22 mouse cellular contexts compared by ENCODE assay signal in the genomic region with DNA sequence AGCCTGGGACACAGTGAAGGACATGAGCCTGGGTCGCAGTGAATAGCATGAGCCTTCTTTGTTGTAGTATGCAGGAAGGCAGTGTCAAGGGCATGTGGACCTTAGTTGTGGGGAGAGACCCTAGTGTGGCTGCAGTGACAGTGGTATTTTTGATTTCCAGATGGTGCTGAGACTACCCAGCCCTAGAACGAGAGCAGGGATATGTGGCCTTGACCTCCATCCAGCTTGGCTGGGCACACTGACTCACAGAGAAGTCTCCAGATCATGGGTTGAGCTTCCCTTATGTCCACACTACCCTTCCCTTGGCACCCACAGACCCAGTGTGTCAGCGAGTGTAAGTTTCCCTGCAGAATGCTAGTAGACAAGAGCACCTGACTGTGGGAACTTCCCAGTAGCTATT.
DNase-seq lines count a peak whose midpoint lies in the region; ATAC-seq lines count a peak whose summit lies in the region.
"Had no signal": no experiment of that assay in that cellular context is flagged by ENCODE, and none has a peak within 500 bp of the region (broad histone marks: within the 10 kb centered on the region; RNA-seq: fewer than 3 reads in every experiment).

No protein-coding gene starts in this region.

- WGBS in limb, embryonic 10.5 days, result 86% methylated on average over 3 of the region's 3 CpGs

- H3K27me3 ChIP-seq in limb, embryonic 10.5 days (ENCODE audit: low read depth, poor library complexity, severe bottlenecking), result no peaks in the 10 kb centered on the region
- H3K27me3 ChIP-seq: embryonic facial prominence, embryonic 13.5 days; forebrain, embryonic 12.5 days; forebrain, embryonic 15.5 days; hindbrain, embryonic 12.5 days; hindbrain, embryonic 15.5 days had no signal

- no peaks in the 10 kb centered on the region for H3K36me3 ChIP-seq in limb, embryonic 10.5 days
- H3K36me3 ChIP-seq: embryonic facial prominence, embryonic 10.5 days; embryonic facial prominence, embryonic 13.5 days; forebrain, embryonic 12.5 days; forebrain, embryonic 15.5 days; hindbrain, embryonic 12.5 days; hindbrain, embryonic 15.5 days had no signal

- ATAC-seq in frontal cortex, adult (ENCODE audit: low TSS enrichment), result no peak
- ATAC-seq: activated CD4-positive, CD25-positive, alpha-beta regulatory T cell, adult 4 months; forebrain, embryonic 15.5 days; intestine, postnatal 0 days had no signal

- peaks cover 85% of the 10 kb centered on the region for H3K4me1 ChIP-seq in limb, embryonic 10.5 days
- H3K4me1 ChIP-seq: forebrain, embryonic 12.5 days; forebrain, embryonic 15.5 days; hindbrain, embryonic 15.5 days had no signal

- peak; percentile 57 to 78 for DNase-seq in adrenal gland, adult (ENCODE audit: inconsistent age in 2 of 2, low spot score in 1 of 2)
- no peak for DNase-seq in adrenal gland, postnatal 4 days (ENCODE audit: low spot score in 2 of 2)
- DNase-seq in adrenal gland, postnatal 14 days, result peak; percentile 47
- DNase-seq in limb, embryonic 10.5 days (ENCODE audit: low spot score), result no peak
- no peak for DNase-seq in right cerebral cortex, postnatal 10 days (ENCODE audit: low spot score in 2 of 2)
- DNase-seq: cerebellum, adult 11-12 months; cerebellum, adult 8-10 months; cerebellum, postnatal 10 days; cerebellum, postnatal 36 days; embryo, embryonic 11 days; gastrocnemius, postnatal 10 days; gastrocnemius, postnatal 36 days had no signal

- no peaks in the 10 kb centered on the region for H3K9me3 ChIP-seq in limb, embryonic 10.5 days (replicated peaks)
- H3K9me3 ChIP-seq: embryonic facial prominence, embryonic 10.5 days; embryonic facial prominence, embryonic 13.5 days; forebrain, embryonic 12.5 days; forebrain, embryonic 15.5 days; hindbrain, embryonic 12.5 days; hindbrain, embryonic 15.5 days had no signal

- no peak overlapping the region for H3K4me3 ChIP-seq in limb, embryonic 10.5 days
- H3K4me3 ChIP-seq: embryonic facial prominence, embryonic 10.5 days; embryonic facial prominence, embryonic 13.5 days; erythroblast, embryonic 14.5 days; forebrain, embryonic 12.5 days; forebrain, embryonic 15.5 days; hindbrain, embryonic 12.5 days; hindbrain, embryonic 15.5 days had no signal

- peak overlapping the region; percentile 53; the same call in 1 of the 2 replicates for H3K27ac ChIP-seq in limb, embryonic 10.5 days
- H3K27ac ChIP-seq: embryonic facial prominence, embryonic 10.5 days; embryonic facial prominence, embryonic 13.5 days; forebrain, embryonic 12.5 days; forebrain, embryonic 15.5 days; hindbrain, embryonic 12.5 days; hindbrain, embryonic 15.5 days had no signal

Comparison
In these comparisons a context has a peak if more than half of its experiments do, and no peak if none do; other contexts are left out.
1. DNase-seq: peak in adrenal gland, adult (2 of 2) and adrenal gland, postnatal 14 days (single experiment); none in adrenal gland, postnatal 4 days (0 of 2), limb, embryonic 10.5 days (single experiment) and right cerebral cortex, postnatal 10 days (0 of 2).